Mouse (Mus musculus): ENCODE results near the gene Tdrd12.

GRCm38 (mm10) chr7:35537562-35537961 lies at the start of gene Tdrd12:
- no peak for TF ChIP-seq POLR2A (IDR thresholded peaks at IDR 0.05; ENCODE audit: insufficient read length, low read depth)
- no peak for TF ChIP-seq CEBPB (IDR thresholded peaks at IDR 0.05; ENCODE audit: insufficient read depth, poor library complexity, severe bottlenecking)
- TF ChIP-seq MYOG (IDR thresholded peaks at IDR 0.05; ENCODE audit: control insufficient read depth in 1 of 3, insufficient read depth in 1 of 3, insufficient read length in 2 of 3, low read depth in 2 of 3) = no peak
- TF ChIP-seq MYOD1 (IDR thresholded peaks at IDR 0.05; ENCODE audit: control insufficient read depth in 1 of 3, insufficient read length in 2 of 3, low read depth in 2 of 3) = no peak
- no peak for TF ChIP-seq MAX (IDR thresholded peaks at IDR 0.05; ENCODE audit: low read depth)
- TF ChIP-seq TCF12 (IDR thresholded peaks at IDR 0.05; ENCODE audit: insufficient read depth, poor library complexity, severe bottlenecking) = no peak
- no peak for TF ChIP-seq E2F4 (IDR thresholded peaks at IDR 0.05; ENCODE audit: insufficient read depth)
- no peak for TF ChIP-seq USF1 (IDR thresholded peaks at IDR 0.05; ENCODE audit: low read depth)
- TF ChIP-seq POLR2AphosphoS2 (IDR thresholded peaks at IDR 0.05; ENCODE audit: insufficient read length, low read depth) = no peak

All from myocyte (in vitro differentiated cells).